Mouse (Mus musculus): ENCODE measurements around the gene C330007P06Rik. TPM values are rescaled to one million over a fixed set of nuclear protein-coding genes. Genes with fewer than 3 reads are reported as not detected.

The C330007P06Rik gene
- polyA plus RNA-seq, 2 experiments = 6.2 to 14.6 TPM

DNA sequence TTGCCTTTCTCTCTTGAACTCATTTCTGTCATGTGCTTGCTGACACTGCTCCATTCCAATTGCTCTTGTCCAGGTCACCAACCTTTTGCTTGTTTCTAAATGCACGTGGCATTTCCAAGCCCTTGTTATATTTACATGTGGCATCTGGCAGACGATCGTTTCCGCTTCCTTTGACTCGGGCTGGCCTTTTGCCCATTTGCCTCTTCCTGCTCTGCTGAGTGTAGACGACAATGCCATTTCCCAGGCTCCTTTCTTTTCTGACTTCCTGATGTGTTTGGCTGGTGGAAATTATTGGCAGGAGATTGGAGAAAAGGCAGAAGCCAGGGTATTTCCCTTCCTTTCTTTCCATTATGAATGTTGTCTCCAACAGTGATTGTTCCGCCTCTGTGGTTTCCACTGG is 34.5 kb downstream of the C330007P06Rik start:
- Histone ChIP-seq H3K27ac (no peak overlapping the region), H3K4me1 (replicated peaks; ENCODE audit: control insufficient read depth in 2 of 2, insufficient read depth in 2 of 2, low read length in 1 of 2) (peaks cover 0 to 5% of the 10 kb centered on the region in 2 experiments; a peak in 2 of 4 replicates), H3K27me3 (ENCODE audit: control insufficient read depth, insufficient read depth, low read length) (no peaks in the 10 kb centered on the region), H3K36me3 (replicated peaks; ENCODE audit: control insufficient read depth, insufficient read depth, low read depth) (no peaks in the 10 kb centered on the region), H3K9ac (replicated peaks) (no peak overlapping the region), H3K4me2 (ENCODE audit: low read depth) (no peak overlapping the region), H3K9me3 (ENCODE audit: control insufficient read depth, low read length) (no peaks in the 10 kb centered on the region), H3K4me3 (ENCODE audit: insufficient read depth in 1 of 2, low read depth in 2 of 2, low read length in 2 of 2) (no peak overlapping the region)
- ATAC-seq (ENCODE audit: insufficient read depth) = no peak
- DNase-seq (ENCODE audit: low read depth in 3 of 3, low spot score in 3 of 3) = no peak
- 46% methylated on average over 7 of the region's 7 CpGs for WGBS (ENCODE audit: insufficient replicate concordance)
- TF ChIP-seq CTCF (IDR thresholded peaks at IDR 0.05; ENCODE audit: low read depth) (no peak), EP300 (IDR thresholded peaks at IDR 0.05; ENCODE audit: low read depth) (no peak)

DNA sequence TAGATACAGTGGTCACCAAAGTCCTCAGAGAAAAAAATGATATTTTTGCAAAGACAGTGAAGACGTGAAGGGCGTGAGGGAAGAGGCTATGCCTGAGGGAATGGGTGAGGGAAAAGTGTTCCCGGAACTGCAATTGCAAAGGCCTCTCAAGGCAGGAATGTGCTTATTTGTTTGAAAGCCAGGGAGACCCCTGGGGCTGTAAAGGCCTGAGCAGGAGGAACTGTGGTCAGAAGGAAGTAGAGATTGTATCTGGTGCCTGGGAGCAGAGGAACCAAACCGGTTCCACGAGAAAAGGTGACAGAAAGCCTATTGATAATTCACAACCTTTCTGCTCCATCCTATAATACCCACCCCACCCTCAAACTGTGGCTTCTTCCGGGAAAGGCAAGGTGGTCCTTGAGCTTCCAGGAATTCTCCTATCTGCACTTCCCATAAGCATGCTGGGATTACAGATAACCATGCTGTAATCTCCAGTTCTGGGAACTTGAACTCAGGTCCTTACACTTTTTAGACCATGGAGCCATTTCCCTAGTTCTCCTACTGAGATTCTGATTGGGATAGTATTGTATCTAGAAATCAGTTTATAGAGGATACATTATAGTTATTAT is 36.7 kb downstream of the C330007P06Rik start:
- H3K4me1 ChIP-seq (replicated peaks; ENCODE audit: control insufficient read depth in 2 of 2, insufficient read depth in 2 of 2, low read length in 1 of 2) = peaks cover 0 to 5% of the 10 kb centered on the region in 2 experiments; a peak in 2 of 4 replicates
- no peak overlapping the region for H3K4me2 ChIP-seq (ENCODE audit: low read depth)
- H3K27ac ChIP-seq = no peak overlapping the region
- H3K9ac ChIP-seq (replicated peaks) = no peak overlapping the region
- 44% methylated on average over 6 of the region's 6 CpGs for WGBS (ENCODE audit: insufficient replicate concordance)
- ATAC-seq (ENCODE audit: insufficient read depth) = no peak
- DNase-seq (ENCODE audit: low read depth in 3 of 3, low spot score in 3 of 3) = peak in 1 of 3 experiments; percentile 38
- H3K4me3 ChIP-seq (ENCODE audit: insufficient read depth in 1 of 2, low read depth in 2 of 2, low read length in 2 of 2) = no peak overlapping the region
- H3K36me3 ChIP-seq (replicated peaks; ENCODE audit: control insufficient read depth, insufficient read depth, low read depth) = no peaks in the 10 kb centered on the region
- no peaks in the 10 kb centered on the region for H3K27me3 ChIP-seq (ENCODE audit: control insufficient read depth, insufficient read depth, low read length)
- no peak for TF ChIP-seq EP300 (IDR thresholded peaks at IDR 0.05; ENCODE audit: low read depth)
- no peak for TF ChIP-seq CTCF (IDR thresholded peaks at IDR 0.05; ENCODE audit: low read depth)
- H3K9me3 ChIP-seq (ENCODE audit: control insufficient read depth, low read length) = no peaks in the 10 kb centered on the region

DNA sequence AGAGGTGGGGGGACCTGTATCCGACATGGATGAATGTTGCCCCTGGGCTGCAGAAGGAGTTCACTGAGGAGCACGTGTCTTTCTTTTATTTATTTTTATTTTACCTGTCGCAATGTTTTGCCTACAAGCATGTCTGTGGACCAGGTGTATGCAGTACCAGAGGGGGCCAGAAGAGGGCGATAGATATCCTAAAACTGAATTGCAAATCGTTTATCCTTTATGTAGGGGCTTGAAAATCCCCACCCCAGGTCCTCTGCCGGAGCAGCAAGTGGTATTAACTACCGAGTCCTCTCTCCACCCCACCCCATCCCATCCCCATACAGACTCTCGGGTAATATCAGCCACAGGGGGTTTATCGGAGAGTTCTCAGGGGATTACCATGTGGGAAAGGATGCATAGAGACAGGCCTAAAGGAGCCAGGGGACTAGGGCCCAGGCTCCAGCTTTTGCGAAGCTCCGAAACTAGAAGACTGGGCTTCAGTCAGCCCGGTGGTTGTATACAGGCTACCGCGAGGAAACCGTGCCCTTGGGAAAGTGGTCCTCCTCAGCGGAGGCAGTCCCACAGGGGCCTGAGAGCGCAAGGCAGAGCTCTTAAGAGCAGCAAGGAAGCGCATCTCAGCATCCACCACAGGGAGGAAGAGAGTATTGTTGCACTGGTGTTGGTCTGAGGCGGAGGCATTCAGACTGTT is 40.4 kb downstream of the C330007P06Rik start:
- no peaks in the 10 kb centered on the region for H3K9me3 ChIP-seq (ENCODE audit: control insufficient read depth, low read length)
- H3K4me2 ChIP-seq (ENCODE audit: low read depth) = no peak overlapping the region; the same call in 1 of the 2 replicates
- peaks cover 0 to 5% of the 10 kb centered on the region in 2 experiments; a peak in 2 of 4 replicates for H3K4me1 ChIP-seq (replicated peaks; ENCODE audit: control insufficient read depth in 2 of 2, insufficient read depth in 2 of 2, low read length in 1 of 2)

DNA sequence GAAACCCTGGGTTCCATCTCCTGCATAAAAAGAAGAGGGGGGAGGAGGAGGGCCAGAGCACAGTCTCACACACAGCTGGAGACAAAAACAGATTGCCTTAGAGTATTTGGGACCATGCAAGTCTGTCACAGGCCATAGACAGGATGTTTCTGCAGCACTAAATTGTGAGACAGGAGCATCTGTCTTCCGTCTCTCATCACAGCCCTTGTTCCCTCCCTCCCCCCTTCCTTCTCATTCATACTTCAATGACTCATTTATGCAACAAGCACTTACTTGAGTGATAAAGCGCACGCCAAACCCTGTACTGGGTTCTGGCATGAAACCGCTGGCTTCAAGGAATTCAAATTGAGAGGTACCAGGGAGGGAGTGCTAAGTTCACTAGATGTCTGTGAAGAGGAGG is 42.3 kb downstream of the C330007P06Rik start:
- no peak for ATAC-seq (ENCODE audit: insufficient read depth)
- WGBS (ENCODE audit: insufficient replicate concordance) = 83% methylated on average over 4 of the region's 4 CpGs

More for the DNA sequence above, 40.4 kb downstream of the C330007P06Rik start:
- no peaks in the 10 kb centered on the region for H3K36me3 ChIP-seq (replicated peaks; ENCODE audit: control insufficient read depth, insufficient read depth, low read depth)
- ATAC-seq (ENCODE audit: insufficient read depth) (no peak), DNase-seq (ENCODE audit: low read depth in 3 of 3, low spot score in 3 of 3) (peak in 2 of 3 experiments; percentile 23 to 39)
- no peak overlapping the region for H3K4me3 ChIP-seq (ENCODE audit: insufficient read depth in 1 of 2, low read depth in 2 of 2, low read length in 2 of 2)
- TF ChIP-seq CTCF (IDR thresholded peaks at IDR 0.05; ENCODE audit: low read depth) (peak; percentile 76), EP300 (IDR thresholded peaks at IDR 0.05; ENCODE audit: low read depth) (no peak)
- 30% methylated on average over 19 of the region's 19 CpGs for WGBS (ENCODE audit: insufficient replicate concordance)
- H3K9ac ChIP-seq (replicated peaks) = no peak overlapping the region
- H3K27me3 ChIP-seq (ENCODE audit: control insufficient read depth, insufficient read depth, low read length) = no peaks in the 10 kb centered on the region
- no peak overlapping the region for H3K27ac ChIP-seq

DNA sequence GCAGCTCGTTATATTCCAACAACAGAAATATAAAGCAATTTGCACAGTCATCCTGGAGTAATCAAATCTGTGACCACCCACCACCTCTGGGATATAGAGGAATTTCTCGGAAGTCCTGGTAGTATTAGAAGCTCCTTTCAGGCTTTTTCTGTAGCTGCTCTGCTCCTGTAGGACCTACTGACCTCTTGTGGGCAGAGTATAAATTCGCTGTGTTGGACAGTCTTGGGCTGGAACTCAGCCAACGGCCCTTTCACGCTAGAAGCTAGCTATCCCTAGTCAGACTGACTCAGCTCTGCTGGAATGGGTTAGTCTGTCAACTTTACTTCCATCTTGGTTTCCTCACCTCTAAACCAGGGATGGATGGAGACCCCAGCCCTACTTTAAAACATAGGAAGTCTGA is 43.6 kb downstream of the C330007P06Rik start:
- H3K27me3 ChIP-seq (ENCODE audit: control insufficient read depth, insufficient read depth, low read length) = no peaks in the 10 kb centered on the region
- no peak overlapping the region for H3K27ac ChIP-seq
- ATAC-seq (ENCODE audit: insufficient read depth) (no peak), DNase-seq (ENCODE audit: low read depth in 3 of 3, low spot score in 3 of 3) (no peak)
- H3K9ac ChIP-seq (replicated peaks) = no peak overlapping the region
- H3K4me1 ChIP-seq (replicated peaks; ENCODE audit: control insufficient read depth in 2 of 2, insufficient read depth in 2 of 2, low read length in 1 of 2) = no peaks in the 10 kb centered on the region; a peak in 1 of 4 replicates
- TF ChIP-seq EP300 (IDR thresholded peaks at IDR 0.05; ENCODE audit: low read depth) (no peak), CTCF (IDR thresholded peaks at IDR 0.05; ENCODE audit: low read depth) (no peak)
- H3K4me2 ChIP-seq (ENCODE audit: low read depth) = no peak overlapping the region
- WGBS (ENCODE audit: insufficient replicate concordance) = 37% methylated on average over 5 of the region's 5 CpGs
- no peaks in the 10 kb centered on the region for H3K9me3 ChIP-seq (ENCODE audit: control insufficient read depth, low read length)
- no peaks in the 10 kb centered on the region for H3K36me3 ChIP-seq (replicated peaks; ENCODE audit: control insufficient read depth, insufficient read depth, low read depth)
- H3K4me3 ChIP-seq (ENCODE audit: insufficient read depth in 1 of 2, low read depth in 2 of 2, low read length in 2 of 2) = no peak overlapping the region

More for the DNA sequence above, 42.3 kb downstream of the C330007P06Rik start:
- no peak overlapping the region for H3K9ac ChIP-seq (replicated peaks)
- H3K4me3 ChIP-seq (ENCODE audit: insufficient read depth in 1 of 2, low read depth in 2 of 2, low read length in 2 of 2) = no peak overlapping the region
- DNase-seq (ENCODE audit: low read depth in 3 of 3, low spot score in 3 of 3) = no peak
- no peaks in the 10 kb centered on the region; a peak in 1 of 4 replicates for H3K4me1 ChIP-seq (replicated peaks; ENCODE audit: control insufficient read depth in 2 of 2, insufficient read depth in 2 of 2, low read length in 1 of 2)
- no peak overlapping the region for H3K27ac ChIP-seq
- no peak overlapping the region for H3K4me2 ChIP-seq (ENCODE audit: low read depth)
- no peaks in the 10 kb centered on the region for H3K9me3 ChIP-seq (ENCODE audit: control insufficient read depth, low read length)
- TF ChIP-seq EP300 (IDR thresholded peaks at IDR 0.05; ENCODE audit: low read depth) (no peak), CTCF (IDR thresholded peaks at IDR 0.05; ENCODE audit: low read depth) (no peak)
- H3K27me3 ChIP-seq (ENCODE audit: control insufficient read depth, insufficient read depth, low read length) = no peaks in the 10 kb centered on the region
- no peaks in the 10 kb centered on the region for H3K36me3 ChIP-seq (replicated peaks; ENCODE audit: control insufficient read depth, insufficient read depth, low read depth)
